Mouse (Mus musculus): ENCODE results near the gene Cldn9. TPM values are rescaled to one million over a fixed set of nuclear protein-coding genes. Genes with fewer than 3 reads are reported as not detected.

Cldn9 gene
- total RNA-seq, 1 experiment, result 3.7 TPM

DNA sequence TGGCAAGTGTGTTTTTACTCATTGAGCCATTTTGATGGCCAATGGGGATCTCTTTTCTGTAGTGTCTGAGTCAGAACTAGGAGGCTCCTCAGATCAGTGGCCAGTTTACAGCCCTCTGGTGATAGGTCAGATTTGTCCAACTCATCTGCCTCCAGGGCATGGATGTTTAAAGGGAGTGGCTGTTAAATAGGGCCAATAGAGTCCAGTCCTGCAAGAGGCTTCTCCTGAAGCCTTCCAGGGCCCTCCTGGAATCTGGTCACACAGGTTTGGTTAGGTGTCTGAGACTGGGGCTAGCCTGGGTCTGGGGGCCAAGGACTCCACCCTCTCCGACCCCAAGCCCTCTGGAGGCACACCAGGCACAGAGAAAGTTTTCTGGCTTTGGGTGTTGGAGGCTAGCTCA lies 10.7 kb upstream of the Cldn9 start:
- TF ChIP-seq CHD2 (IDR thresholded peaks at IDR 0.05; ENCODE audit: low read depth, low read length), result no peak
- TF ChIP-seq ZNF384 (IDR thresholded peaks at IDR 0.05; ENCODE audit: low read depth, low read length), result no peak
- no peak for TF ChIP-seq MAFK (IDR thresholded peaks at IDR 0.05; ENCODE audit: insufficient read depth, low read depth, low read length)
- no peak for TF ChIP-seq ZC3H11A (IDR thresholded peaks at IDR 0.05; ENCODE audit: borderline replicate concordance, low read depth, low read length)
- TF ChIP-seq HCFC1 (IDR thresholded peaks at IDR 0.05; ENCODE audit: borderline replicate concordance, insufficient read depth, low read length), result no peak
- H3K27ac ChIP-seq (ENCODE audit: insufficient read depth, low read depth, low read length, poor library complexity, severe bottlenecking), result peak overlapping the region; percentile 64; the same call in 1 of the 2 replicates
- in situ Hi-C loops (cut with MboI; ENCODE audit: low sequenced_read_pairs in 2 of 2, unreplicated experiment in 2 of 2), result no loop called here

DNA sequence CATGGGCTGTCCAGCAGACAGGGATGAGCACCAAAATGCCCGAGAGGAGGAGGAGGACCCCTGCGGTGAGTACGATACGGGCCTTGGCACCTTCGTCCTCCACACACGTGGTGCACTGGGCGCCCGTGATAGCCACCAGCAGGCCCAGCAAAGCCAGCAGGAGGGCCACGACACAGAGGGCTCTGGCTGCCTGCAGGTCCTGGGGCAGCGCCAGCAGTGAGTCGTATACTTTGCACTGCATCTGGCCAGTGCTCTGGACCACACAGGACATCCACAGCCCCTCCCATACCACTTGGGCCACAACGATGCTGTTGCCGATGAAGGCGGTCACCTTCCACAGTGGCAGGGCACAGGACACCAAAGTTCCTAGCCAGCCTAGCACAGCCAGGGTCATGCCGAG lies 600 bp downstream of the Cldn9 start:
- Histone ChIP-seq H3K4me1 (ENCODE audit: control insufficient read depth in 2 of 2, insufficient read depth in 2 of 2, low read length in 2 of 2, poor library complexity in 1 of 2) (peaks cover 5 to 37% of the 10 kb centered on the region in 2 experiments), H3K36me3 (ENCODE audit: control insufficient read depth, insufficient read depth, low read length, poor library complexity, severe bottlenecking) (peaks cover 6% of the 10 kb centered on the region; the same call in 1 of the 2 replicates), H3K27ac (ENCODE audit: insufficient read depth, low read depth, low read length, poor library complexity, severe bottlenecking) (no peak overlapping the region), H3K9ac (ENCODE audit: insufficient read depth, low read depth, low read length, poor library complexity, severe bottlenecking) (peak overlapping the region; percentile 26; the same call in 1 of the 2 replicates), H3K9me3 (ENCODE audit: control insufficient read depth, insufficient read depth, low read depth, low read length) (no peaks in the 10 kb centered on the region), H3K4me3 (ENCODE audit: insufficient read depth in 1 of 2, low read depth in 1 of 2, low read length in 2 of 2, poor library complexity in 1 of 2, severe bottlenecking in 1 of 2) (peak overlapping the region; percentile 18 to 49)
- TF ChIP-seq ZC3H11A (IDR thresholded peaks at IDR 0.05; ENCODE audit: borderline replicate concordance, low read depth, low read length), result no peak
- TF ChIP-seq CHD2 (IDR thresholded peaks at IDR 0.05; ENCODE audit: low read depth, low read length), result no peak
- no peak for TF ChIP-seq MAFK (IDR thresholded peaks at IDR 0.05; ENCODE audit: insufficient read depth, low read depth, low read length)
- TF ChIP-seq HCFC1 (IDR thresholded peaks at IDR 0.05; ENCODE audit: borderline replicate concordance, insufficient read depth, low read length), result no peak
- TF ChIP-seq ZNF384 (IDR thresholded peaks at IDR 0.05; ENCODE audit: low read depth, low read length), result no peak
- in situ Hi-C loops (cut with MboI; ENCODE audit: low sequenced_read_pairs in 2 of 2, unreplicated experiment in 2 of 2), result no loop called here
- DNase-seq (ENCODE audit: low read depth, low spot score), result no peak

More for the DNA sequence above, 10.7 kb upstream of the Cldn9 start:
- Histone ChIP-seq H3K9me3 (ENCODE audit: control insufficient read depth, insufficient read depth, low read depth, low read length) (no peaks in the 10 kb centered on the region), H3K4me3 (ENCODE audit: insufficient read depth in 1 of 2, low read depth in 1 of 2, low read length in 2 of 2, poor library complexity in 1 of 2, severe bottlenecking in 1 of 2) (no peak overlapping the region), H3K9ac (ENCODE audit: insufficient read depth, low read depth, low read length, poor library complexity, severe bottlenecking) (no peak overlapping the region), H3K36me3 (ENCODE audit: control insufficient read depth, insufficient read depth, low read length, poor library complexity, severe bottlenecking) (no peaks in the 10 kb centered on the region), H3K4me1 (ENCODE audit: control insufficient read depth in 2 of 2, insufficient read depth in 2 of 2, low read length in 2 of 2, poor library complexity in 1 of 2) (peaks cover 2 to 27% of the 10 kb centered on the region in 2 experiments; a peak in 3 of 4 replicates)
- DNase-seq (ENCODE audit: low read depth, low spot score), result no peak

DNA sequence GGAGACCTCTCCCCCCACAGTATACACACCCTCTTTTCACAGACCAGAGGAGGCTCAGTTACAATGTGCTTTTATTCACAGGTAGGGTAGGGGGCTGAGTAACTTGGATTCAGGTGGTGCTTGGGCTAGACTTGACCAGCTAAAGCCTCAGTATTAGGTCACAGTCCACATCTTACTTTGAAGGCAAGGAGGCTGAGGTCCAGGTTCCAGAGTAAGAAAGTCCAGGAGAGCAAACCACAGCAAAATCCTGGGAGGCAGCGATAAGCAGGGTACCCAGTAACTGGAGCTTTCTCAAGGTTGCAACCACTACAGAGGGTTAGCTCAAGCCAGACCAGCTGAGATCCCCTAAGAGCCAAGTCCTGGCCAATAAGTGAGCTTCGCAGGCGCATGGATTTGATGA lies 1.3 kb downstream of the Cldn9 start:
- no peaks in the 10 kb centered on the region for H3K9me3 ChIP-seq (ENCODE audit: control insufficient read depth, insufficient read depth, low read depth, low read length)
- no peak for TF ChIP-seq CHD2 (IDR thresholded peaks at IDR 0.05; ENCODE audit: low read depth, low read length)
- TF ChIP-seq MAFK (IDR thresholded peaks at IDR 0.05; ENCODE audit: insufficient read depth, low read depth, low read length), result no peak
- no peak for TF ChIP-seq HCFC1 (IDR thresholded peaks at IDR 0.05; ENCODE audit: borderline replicate concordance, insufficient read depth, low read length)
- no peak for TF ChIP-seq ZNF384 (IDR thresholded peaks at IDR 0.05; ENCODE audit: low read depth, low read length)
- TF ChIP-seq ZC3H11A (IDR thresholded peaks at IDR 0.05; ENCODE audit: borderline replicate concordance, low read depth, low read length), result no peak
- in situ Hi-C loops (cut with MboI; ENCODE audit: low sequenced_read_pairs in 2 of 2, unreplicated experiment in 2 of 2), result no loop called here
- H3K36me3 ChIP-seq (ENCODE audit: control insufficient read depth, insufficient read depth, low read length, poor library complexity, severe bottlenecking), result peaks cover 6% of the 10 kb centered on the region; the same call in 1 of the 2 replicates
- H3K4me3 ChIP-seq (ENCODE audit: insufficient read depth in 1 of 2, low read depth in 1 of 2, low read length in 2 of 2, poor library complexity in 1 of 2, severe bottlenecking in 1 of 2), result no peak overlapping the region
- no peak overlapping the region for H3K9ac ChIP-seq (ENCODE audit: insufficient read depth, low read depth, low read length, poor library complexity, severe bottlenecking)
- no peak overlapping the region for H3K27ac ChIP-seq (ENCODE audit: insufficient read depth, low read depth, low read length, poor library complexity, severe bottlenecking)
- peaks cover 5 to 37% of the 10 kb centered on the region in 2 experiments for H3K4me1 ChIP-seq (ENCODE audit: control insufficient read depth in 2 of 2, insufficient read depth in 2 of 2, low read length in 2 of 2, poor library complexity in 1 of 2)
- no peak for DNase-seq (ENCODE audit: low read depth, low spot score)

DNA sequence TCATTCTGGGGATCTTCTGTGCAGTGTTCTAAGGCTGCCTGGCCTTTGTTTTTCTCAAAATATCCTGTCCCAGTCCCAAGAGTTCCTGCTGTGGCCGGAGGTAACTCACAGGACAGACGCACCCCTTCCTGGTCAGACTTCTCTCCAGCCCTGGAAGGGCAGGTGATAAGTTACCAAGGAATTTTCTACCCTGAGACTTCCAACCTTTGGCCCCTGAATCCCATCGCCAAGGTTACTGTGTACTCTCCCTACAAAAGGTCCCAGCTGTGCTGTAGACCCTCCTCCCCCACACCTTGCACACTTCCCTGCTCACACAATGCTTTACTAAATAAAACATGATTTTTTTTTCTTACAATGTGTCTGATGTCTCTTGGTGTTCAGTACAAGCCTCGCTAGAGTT lies 1.7 kb downstream of the Cldn9 start:
- H3K4me1 ChIP-seq (ENCODE audit: control insufficient read depth in 2 of 2, insufficient read depth in 2 of 2, low read length in 2 of 2, poor library complexity in 1 of 2), result peaks cover 5 to 37% of the 10 kb centered on the region in 2 experiments
- no peaks in the 10 kb centered on the region for H3K9me3 ChIP-seq (ENCODE audit: control insufficient read depth, insufficient read depth, low read depth, low read length)

More for the DNA sequence above, 1.7 kb downstream of the Cldn9 start:
- no peak for TF ChIP-seq CHD2 (IDR thresholded peaks at IDR 0.05; ENCODE audit: low read depth, low read length)
- no peak for TF ChIP-seq ZNF384 (IDR thresholded peaks at IDR 0.05; ENCODE audit: low read depth, low read length)
- no peak for TF ChIP-seq ZC3H11A (IDR thresholded peaks at IDR 0.05; ENCODE audit: borderline replicate concordance, low read depth, low read length)
- TF ChIP-seq HCFC1 (IDR thresholded peaks at IDR 0.05; ENCODE audit: borderline replicate concordance, insufficient read depth, low read length), result no peak
- TF ChIP-seq MAFK (IDR thresholded peaks at IDR 0.05; ENCODE audit: insufficient read depth, low read depth, low read length), result no peak
- H3K4me3 ChIP-seq (ENCODE audit: insufficient read depth in 1 of 2, low read depth in 1 of 2, low read length in 2 of 2, poor library complexity in 1 of 2, severe bottlenecking in 1 of 2), result no peak overlapping the region
- no peak overlapping the region for H3K9ac ChIP-seq (ENCODE audit: insufficient read depth, low read depth, low read length, poor library complexity, severe bottlenecking)
- in situ Hi-C loops (cut with MboI; ENCODE audit: low sequenced_read_pairs in 2 of 2, unreplicated experiment in 2 of 2), result no loop called here
- no peak for DNase-seq (ENCODE audit: low read depth, low spot score)
- H3K36me3 ChIP-seq (ENCODE audit: control insufficient read depth, insufficient read depth, low read length, poor library complexity, severe bottlenecking), result peaks cover 6% of the 10 kb centered on the region; the same call in 1 of the 2 replicates
- H3K27ac ChIP-seq (ENCODE audit: insufficient read depth, low read depth, low read length, poor library complexity, severe bottlenecking), result no peak overlapping the region

Data from ES-E14 (cell line).